19 mouse cellular contexts compared by ENCODE assay signal in genomic region chr7:118758369-118758768, GRCm38 (mm10). TPM values are rescaled to one million over a fixed set of nuclear protein-coding genes. Genes with fewer than 3 reads are reported as not detected.
A peak's percentile ranks its signal among the peaks of the same experiment; 100 is the strongest.
DNase-seq lines count a peak whose midpoint lies in the region; ATAC-seq and TF ChIP-seq lines count a peak whose summit lies in the region.
"Had no signal": no experiment of that assay in that cellular context is flagged by ENCODE, and none has a peak within 500 bp of the region (broad histone marks: within the 10 kb centered on the region; RNA-seq: fewer than 3 reads in every experiment).

No protein-coding gene starts in this region.

- H3K9ac ChIP-seq in kidney, embryonic 16.5 days (replicated peaks; ENCODE audit: low read length), result no peak overlapping the region
- H3K9ac ChIP-seq in midbrain, postnatal 0 days (replicated peaks; ENCODE audit: low read length, poor library complexity, severe bottlenecking), result peak overlapping the region; percentile 36; the same call in 1 of the 2 replicates
- H3K9ac ChIP-seq in midbrain, embryonic 14.5 days (replicated peaks; ENCODE audit: low read length), result no peak overlapping the region
- H3K9ac ChIP-seq: embryonic facial prominence, embryonic 13.5 days; forebrain, embryonic 13.5 days; hindbrain, embryonic 14.5 days had no signal

- H3K27ac ChIP-seq in kidney, embryonic 16.5 days (ENCODE audit: low read length), result no peak overlapping the region
- H3K27ac ChIP-seq in midbrain, postnatal 0 days (ENCODE audit: low read depth, low read length), result no peak overlapping the region
- no peak overlapping the region for H3K27ac ChIP-seq in midbrain, embryonic 14.5 days (replicated peaks; ENCODE audit: low read depth, low read length)
- H3K27ac ChIP-seq: embryonic facial prominence, embryonic 13.5 days; forebrain, embryonic 13.5 days; heart, embryonic 10.5 days; hindbrain, embryonic 10.5 days; hindbrain, embryonic 14.5 days had no signal

- TF ChIP-seq CTCF in midbrain, postnatal 0 days (IDR thresholded peaks at IDR 0.05), result no peak

- H3K4me1 ChIP-seq in kidney, embryonic 16.5 days (ENCODE audit: insufficient read depth, low read length), result no peaks in the 10 kb centered on the region
- no peaks in the 10 kb centered on the region for H3K4me1 ChIP-seq in midbrain, postnatal 0 days (ENCODE audit: insufficient read depth, low read length)
- no peaks in the 10 kb centered on the region for H3K4me1 ChIP-seq in midbrain, embryonic 14.5 days (ENCODE audit: control insufficient read depth, insufficient read depth, low read length)
- H3K4me1 ChIP-seq: embryonic facial prominence, embryonic 13.5 days; forebrain, embryonic 13.5 days; hindbrain, embryonic 10.5 days had no signal

- peaks cover 46% of the 10 kb centered on the region for H3K36me3 ChIP-seq in kidney, embryonic 16.5 days (ENCODE audit: insufficient read depth, low read length)
- H3K36me3 ChIP-seq in midbrain, postnatal 0 days (ENCODE audit: insufficient read depth, low read length), result peaks cover 56% of the 10 kb centered on the region
- peaks cover 80% of the 10 kb centered on the region for H3K36me3 ChIP-seq in midbrain, embryonic 14.5 days (ENCODE audit: control insufficient read depth, insufficient read depth, low read length)

- peak; percentile 39 for DNase-seq in gastrocnemius, postnatal 10 days
- no peak for DNase-seq in gastrocnemius, postnatal 25 days
- peak; percentile 30 for DNase-seq in kidney, postnatal 10 days
- no peak for DNase-seq in midbrain, postnatal 0 days (ENCODE audit: low spot score)
- no peak for DNase-seq in midbrain, embryonic 14.5 days
- DNase-seq: adrenal gland, postnatal 14 days; cerebellum, adult 18-20 months; cerebellum, adult 9-11 months; cerebellum, postnatal 36 days; heart, adult 18-20 months had no signal

- no peak overlapping the region for H3K4me3 ChIP-seq in kidney, embryonic 16.5 days (ENCODE audit: low read length)
- no peak overlapping the region for H3K4me3 ChIP-seq in midbrain, postnatal 0 days (ENCODE audit: low read depth, low read length)
- no peak overlapping the region for H3K4me3 ChIP-seq in midbrain, embryonic 14.5 days (replicated peaks; ENCODE audit: low read depth, low read length)
- H3K4me3 ChIP-seq: embryonic facial prominence, embryonic 13.5 days; forebrain, embryonic 13.5 days; heart, embryonic 10.5 days; hindbrain, embryonic 10.5 days had no signal

- H3K27me3 ChIP-seq in kidney, embryonic 16.5 days (ENCODE audit: insufficient read depth, low read length), result no peaks in the 10 kb centered on the region
- no peaks in the 10 kb centered on the region for H3K27me3 ChIP-seq in midbrain, postnatal 0 days (ENCODE audit: insufficient read depth, low read length)
- H3K27me3 ChIP-seq in midbrain, embryonic 14.5 days (ENCODE audit: control insufficient read depth, insufficient read depth, low read length), result no peaks in the 10 kb centered on the region
- H3K27me3 ChIP-seq: CH12.LX; embryonic facial prominence, embryonic 13.5 days; forebrain, embryonic 13.5 days; Patski had no signal

- no peaks in the 10 kb centered on the region for H3K9me3 ChIP-seq in kidney, embryonic 16.5 days (ENCODE audit: low read length)
- H3K9me3 ChIP-seq in midbrain, postnatal 0 days (ENCODE audit: low read length), result no peaks in the 10 kb centered on the region
- no peaks in the 10 kb centered on the region for H3K9me3 ChIP-seq in midbrain, embryonic 14.5 days (ENCODE audit: control insufficient read depth, low read length)
- H3K9me3 ChIP-seq: embryonic facial prominence, embryonic 13.5 days; forebrain, embryonic 13.5 days; heart, embryonic 10.5 days; hindbrain, embryonic 10.5 days had no signal

- H3K4me2 ChIP-seq in kidney, embryonic 16.5 days (replicated peaks; ENCODE audit: low read depth, low read length), result no peak overlapping the region
- H3K4me2 ChIP-seq in midbrain, postnatal 0 days (ENCODE audit: low read depth, low read length, poor library complexity, severe bottlenecking), result no peak overlapping the region
- no peak overlapping the region for H3K4me2 ChIP-seq in midbrain, embryonic 14.5 days (ENCODE audit: low read length)
- H3K4me2 ChIP-seq: embryonic facial prominence, embryonic 13.5 days; forebrain, embryonic 13.5 days; hindbrain, embryonic 14.5 days had no signal

- ATAC-seq in kidney, embryonic 16.5 days (ENCODE audit: low FRiP score, low TSS enrichment), result no peak
- no peak for ATAC-seq in midbrain, postnatal 0 days (ENCODE audit: low FRiP score)
- ATAC-seq in midbrain, embryonic 14.5 days (ENCODE audit: low FRiP score, low TSS enrichment), result no peak
- ATAC-seq: activated CD4-positive, CD25-positive, alpha-beta regulatory T cell, adult 4 months; forebrain, embryonic 13.5 days; Patski had no signal

- WGBS in kidney, embryonic 16.5 days, result 39% methylated on average over 4 of the region's 4 CpGs
- WGBS in midbrain, postnatal 0 days, result 57% methylated on average over 4 of the region's 4 CpGs
- WGBS in midbrain, embryonic 14.5 days, result 64% methylated on average over 4 of the region's 4 CpGs

RNA-seq across cellular contexts. Expression of gene Vps35l, which starts 18.3 kb away (rescaled TPM):
- total RNA-seq in gastrocnemius, postnatal 10 days (2021), result 10 to 100 TPM; 30.3 to 35.5 TPM
- 10 to 100 TPM; 16.5 to 18.7 TPM for total RNA-seq in gastrocnemius, postnatal 25 days (2021)
- 72.8 and 81.0 TPM in 2 replicates for polyA plus RNA-seq in kidney, embryonic 16.5 days (2015; fragmentation: Nextera tagmentation; extraction: Ambion mirVana)
- 105 and 114 TPM in 2 replicates for total RNA-seq in midbrain, postnatal 0 days (2014; rRNA removed)
- polyA plus RNA-seq in midbrain, postnatal 0 days (2015; fragmentation: Nextera tagmentation; extraction: Ambion mirVana), result 89.4 and 93.2 TPM in 2 replicates
- 83.6 and 101 TPM in 2 replicates for polyA plus RNA-seq in midbrain, embryonic 14.5 days (2014; fragmentation: Nextera tagmentation; extraction: Ambion mirVana)

RNA-seq across cellular contexts. Expression of gene Ccp110, which starts 46.0 kb away (rescaled TPM):
- total RNA-seq in gastrocnemius, postnatal 10 days (2021), result 1 to 10 TPM; 4.0 to 5.5 TPM
- total RNA-seq in gastrocnemius, postnatal 25 days (2021), result 1 to 10 TPM; 2.4 to 2.8 TPM
- 20.0 and 21.1 TPM in 2 replicates for polyA plus RNA-seq in kidney, embryonic 16.5 days (2015; fragmentation: Nextera tagmentation; extraction: Ambion mirVana)
- 24.2 and 28.6 TPM in 2 replicates for total RNA-seq in midbrain, postnatal 0 days (2014; rRNA removed)
- polyA plus RNA-seq in midbrain, postnatal 0 days (2015; fragmentation: Nextera tagmentation; extraction: Ambion mirVana), result 14.7 and 17.4 TPM in 2 replicates
- 17.4 and 20.1 TPM in 2 replicates for polyA plus RNA-seq in midbrain, embryonic 14.5 days (2014; fragmentation: Nextera tagmentation; extraction: Ambion mirVana)

RNA-seq across cellular contexts. Expression of gene Gde1, which starts 52.8 kb away (rescaled TPM):
- 10 to 100 TPM; 31.5 to 32.5 TPM for total RNA-seq in gastrocnemius, postnatal 10 days (2021)
- 10 to 100 TPM; 32.7 to 38.1 TPM for total RNA-seq in gastrocnemius, postnatal 25 days (2021)
- polyA plus RNA-seq in kidney, embryonic 16.5 days (2015; fragmentation: Nextera tagmentation; extraction: Ambion mirVana), result 106 and 109 TPM in 2 replicates
- 298 and 300 TPM in 2 replicates for total RNA-seq in midbrain, postnatal 0 days (2014; rRNA removed)
- 272 and 286 TPM in 2 replicates for polyA plus RNA-seq in midbrain, postnatal 0 days (2015; fragmentation: Nextera tagmentation; extraction: Ambion mirVana)
- 200 and 209 TPM in 2 replicates for polyA plus RNA-seq in midbrain, embryonic 14.5 days (2014; fragmentation: Nextera tagmentation; extraction: Ambion mirVana)

Comparison
In these comparisons a context has a peak if more than half of its experiments do, and no peak if none do; other contexts are left out.
1. DNase-seq: peak in gastrocnemius, postnatal 10 days (single experiment) and kidney, postnatal 10 days (single experiment); none in gastrocnemius, postnatal 25 days (single experiment), midbrain, postnatal 0 days (single experiment) and midbrain, embryonic 14.5 days (single experiment).